Mouse (Mus musculus) frontal cortex, adult (tissue): Measurements from ENCODE around the gene Ptprm.

Experiments used
- ATAC-seq: cut with Nextera tagmentation; 2 replicates; pipeline ENCODE4 v1.9.2; 2017; ENCODE audit warnings: mild to moderate bottlenecking, moderate library complexity, mixed read lengths; ENCODE audit not compliant: low TSS enrichment

The Ptprm gene

GRCm38 (mm10) chr17:66720992-66721351 is 633.3 kb downstream of the Ptprm start:
- no peak for ATAC-seq

DNA sequence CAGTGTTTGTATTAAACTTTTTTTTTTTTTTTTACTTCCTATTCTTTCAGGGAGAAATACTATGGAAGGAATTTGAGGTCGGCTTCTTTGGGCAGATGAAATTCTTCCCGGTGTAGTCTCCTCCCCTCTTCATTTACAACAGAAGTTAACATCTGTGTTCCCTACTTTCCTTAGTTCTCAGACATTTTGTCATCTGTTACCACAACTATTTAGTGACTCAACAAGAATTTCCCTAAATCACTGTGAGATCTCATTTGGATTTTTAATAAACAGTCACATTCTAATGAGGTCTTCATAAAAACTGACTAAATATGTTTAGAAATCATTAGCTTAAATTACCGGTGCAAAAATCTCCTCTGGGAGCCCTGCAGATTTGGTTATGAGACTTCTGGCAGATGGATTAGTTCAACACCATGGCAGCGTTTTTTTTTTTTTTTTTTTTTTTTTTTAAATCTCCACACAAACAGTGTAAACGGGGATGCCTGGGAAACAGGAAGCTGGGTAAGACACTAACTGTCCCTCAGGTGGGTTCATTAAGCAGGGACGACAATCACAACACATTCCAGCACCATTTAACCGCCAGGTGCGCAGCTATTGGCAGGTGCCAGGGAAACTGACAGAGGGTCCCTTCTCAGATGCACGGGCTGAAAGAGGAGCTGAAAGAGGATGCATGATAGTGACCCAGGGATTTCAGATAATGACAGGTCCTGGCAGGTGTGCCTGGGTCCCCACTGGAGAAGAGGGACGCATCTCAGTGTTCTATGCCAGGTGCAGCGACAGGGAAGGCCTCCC is 633.9 kb downstream of the Ptprm start:
- no peak for ATAC-seq

DNA sequence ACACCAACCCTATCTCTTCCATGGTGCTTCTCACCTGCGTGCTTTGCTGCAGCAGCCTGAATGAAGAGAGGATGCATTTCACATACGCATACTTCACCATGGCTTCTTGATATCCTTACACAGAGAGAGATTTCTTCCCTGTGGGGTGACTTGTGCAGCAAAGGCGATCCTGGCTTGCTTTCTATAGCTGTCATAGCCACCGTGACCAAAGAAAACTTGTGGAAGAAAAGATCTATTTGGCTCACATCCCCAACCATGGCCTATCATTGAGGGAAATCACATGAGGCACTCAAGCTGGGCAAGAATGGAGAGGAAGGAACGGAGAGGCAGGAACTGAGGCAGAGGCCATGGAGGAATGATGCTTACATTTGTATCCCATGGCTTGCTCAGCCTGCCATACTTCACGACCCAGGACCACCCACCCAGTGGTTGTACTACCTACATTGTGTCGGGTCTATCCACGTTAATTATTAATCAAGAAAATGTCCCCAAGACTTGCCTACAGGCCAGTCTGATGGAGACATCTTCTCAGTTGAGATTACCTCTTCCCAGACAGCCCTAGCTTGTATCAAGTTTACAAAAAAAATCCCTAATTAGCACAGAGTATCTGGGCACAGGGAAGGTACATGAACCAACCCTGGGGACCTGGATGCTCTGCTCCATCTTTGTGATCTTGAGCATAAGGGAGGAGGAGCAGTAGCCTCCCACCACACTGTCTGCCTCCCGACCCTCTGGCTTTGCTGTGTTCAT is 641.6 kb downstream of the Ptprm start:
- ATAC-seq = no peak

- ATAC-seq = no peak
Measured at GRCm38 (mm10) chr17:66711221-66712016, 642.8 kb downstream of the Ptprm start.

GRCm38 (mm10) chr17:66710568-66710967 is 643.7 kb downstream of the Ptprm start:
- 0 out of 2 replicates have a peak, but pooled peaks have one; percentile 29 for ATAC-seq

DNA sequence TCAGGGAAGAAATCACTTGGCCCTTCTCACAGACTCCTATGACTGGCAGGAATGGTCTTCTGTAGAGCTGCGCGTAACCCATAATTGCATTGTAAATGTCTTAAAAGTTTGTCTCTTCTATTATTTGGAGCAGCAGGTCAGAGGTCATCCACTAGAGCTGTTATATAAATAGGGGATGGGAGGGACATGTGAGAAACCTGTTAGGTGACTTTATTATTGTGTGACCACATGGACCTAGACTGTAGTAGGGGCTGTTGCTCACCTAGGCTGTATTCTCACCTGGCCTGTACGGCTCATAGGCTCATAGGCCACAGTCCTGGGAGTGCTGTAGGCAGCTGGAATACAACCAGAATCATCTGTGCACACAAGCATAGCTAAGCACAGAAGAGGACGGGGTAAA is 645.5 kb downstream of the Ptprm start:
- ATAC-seq = no peak

GRCm38 (mm10) chr17:66707684-66708083 is 646.6 kb downstream of the Ptprm start:
- ATAC-seq = no peak

- ATAC-seq = 0 out of 2 replicates have a peak, but pooled peaks have one; percentile 31
Measured at GRCm38 (mm10) chr17:66701358-66702184, 652.7 kb downstream of the Ptprm start.

GRCm38 (mm10) chr17:66699896-66700295 is 654.4 kb downstream of the Ptprm start:
- no peak for ATAC-seq

DNA sequence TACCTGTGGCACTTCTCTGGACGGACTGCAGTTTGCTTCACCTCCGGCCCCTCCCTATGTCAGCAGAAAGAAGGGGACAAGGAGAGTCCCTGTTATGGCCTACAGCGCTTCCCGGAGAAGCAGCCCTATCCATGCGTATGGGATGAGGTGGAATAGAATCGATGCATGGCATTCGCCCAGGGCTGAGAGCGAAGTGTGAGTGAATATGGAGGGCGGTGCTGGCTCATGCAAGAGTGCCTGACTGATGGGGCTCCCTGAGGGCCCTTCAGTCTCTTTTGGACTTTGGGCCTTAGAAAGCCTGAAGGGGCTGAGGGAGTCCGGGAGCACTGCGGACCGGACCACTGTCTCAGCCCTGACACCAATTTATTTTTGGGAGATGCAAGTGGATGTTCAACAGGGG is 656.6 kb downstream of the Ptprm start:
- no peak for ATAC-seq

- ATAC-seq = no peak
Measured at GRCm38 (mm10) chr17:66696531-66697172, 657.6 kb downstream of the Ptprm start.

GRCm38 (mm10) chr17:66694326-66694725 is 659.9 kb downstream of the Ptprm start:
- ATAC-seq = no peak

DNA sequence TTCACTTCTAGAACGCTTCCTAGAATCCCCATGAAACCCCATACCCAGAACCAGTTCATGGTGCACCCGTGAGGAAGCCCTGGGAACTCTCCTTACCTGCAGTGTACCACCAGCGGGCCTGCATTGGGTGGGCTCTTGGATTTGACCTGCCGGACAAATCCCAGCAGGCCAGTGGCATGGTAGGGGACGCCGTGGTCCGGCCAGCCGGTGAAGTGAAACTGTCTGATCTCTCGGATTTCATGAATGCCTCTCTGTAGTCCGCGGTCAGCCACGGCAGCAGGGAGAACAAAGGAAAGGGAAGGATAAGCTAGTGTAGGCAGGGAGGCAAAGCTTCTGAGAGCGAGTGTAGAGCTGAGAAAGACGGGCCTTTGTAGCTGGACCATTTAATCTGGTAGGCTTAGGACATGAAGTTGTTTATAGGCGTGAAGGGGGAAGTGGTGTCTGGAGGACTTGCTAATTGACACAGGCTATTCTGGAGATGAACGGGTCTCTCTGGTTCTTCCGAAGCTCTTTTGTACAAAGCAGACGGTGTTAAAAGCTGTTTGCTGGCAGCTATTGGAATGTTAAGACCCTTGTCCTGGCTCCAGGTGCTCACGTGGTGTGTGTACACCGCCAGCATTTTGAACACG is 660.5 kb downstream of the Ptprm start:
- ATAC-seq = no peak

GRCm38 (mm10) chr17:66692941-66693675 is 661.1 kb downstream of the Ptprm start:
- peak; percentile 58 for ATAC-seq

DNA sequence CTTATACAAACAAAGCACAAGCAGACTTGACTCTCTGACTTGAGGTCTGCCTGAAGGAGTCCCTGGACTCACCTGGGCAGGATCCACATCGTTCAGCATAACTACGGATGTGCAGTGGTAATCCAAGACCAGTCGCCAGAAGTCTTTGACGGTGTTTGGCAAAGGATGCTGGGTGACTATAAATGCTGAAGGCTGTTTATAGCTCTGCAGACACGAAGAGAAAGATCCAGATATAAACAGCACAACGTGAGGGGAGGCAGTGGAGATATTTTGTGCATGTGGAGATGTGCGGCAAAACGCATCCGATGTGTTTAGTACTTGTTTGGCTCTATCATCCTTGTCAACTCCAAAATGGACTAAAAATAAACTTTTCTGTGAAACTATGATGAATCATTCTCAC is 666.1 kb downstream of the Ptprm start:
- ATAC-seq = peak; percentile 63

DNA sequence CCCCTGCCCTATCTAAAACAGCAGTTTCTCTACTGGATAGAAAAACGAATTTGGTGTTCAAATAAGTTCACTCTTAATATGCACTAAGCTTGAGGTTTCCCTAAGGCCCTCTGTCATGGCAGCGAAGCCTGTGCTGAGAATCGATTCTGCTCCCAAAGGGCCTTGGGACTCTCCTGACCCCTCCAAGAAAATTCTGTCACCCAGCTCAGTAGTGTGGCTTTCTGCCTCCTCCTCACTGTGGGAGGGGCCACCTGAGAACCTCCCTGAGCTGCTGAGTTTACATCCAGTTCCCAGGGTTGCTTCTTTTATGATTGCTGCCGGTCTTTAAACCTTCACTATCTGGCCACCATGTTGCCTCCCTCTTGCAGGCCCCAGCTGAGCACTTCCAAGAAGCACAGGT is 666.7 kb downstream of the Ptprm start:
- 0 out of 2 replicates have a peak, but pooled peaks have one; percentile 15 for ATAC-seq

DNA sequence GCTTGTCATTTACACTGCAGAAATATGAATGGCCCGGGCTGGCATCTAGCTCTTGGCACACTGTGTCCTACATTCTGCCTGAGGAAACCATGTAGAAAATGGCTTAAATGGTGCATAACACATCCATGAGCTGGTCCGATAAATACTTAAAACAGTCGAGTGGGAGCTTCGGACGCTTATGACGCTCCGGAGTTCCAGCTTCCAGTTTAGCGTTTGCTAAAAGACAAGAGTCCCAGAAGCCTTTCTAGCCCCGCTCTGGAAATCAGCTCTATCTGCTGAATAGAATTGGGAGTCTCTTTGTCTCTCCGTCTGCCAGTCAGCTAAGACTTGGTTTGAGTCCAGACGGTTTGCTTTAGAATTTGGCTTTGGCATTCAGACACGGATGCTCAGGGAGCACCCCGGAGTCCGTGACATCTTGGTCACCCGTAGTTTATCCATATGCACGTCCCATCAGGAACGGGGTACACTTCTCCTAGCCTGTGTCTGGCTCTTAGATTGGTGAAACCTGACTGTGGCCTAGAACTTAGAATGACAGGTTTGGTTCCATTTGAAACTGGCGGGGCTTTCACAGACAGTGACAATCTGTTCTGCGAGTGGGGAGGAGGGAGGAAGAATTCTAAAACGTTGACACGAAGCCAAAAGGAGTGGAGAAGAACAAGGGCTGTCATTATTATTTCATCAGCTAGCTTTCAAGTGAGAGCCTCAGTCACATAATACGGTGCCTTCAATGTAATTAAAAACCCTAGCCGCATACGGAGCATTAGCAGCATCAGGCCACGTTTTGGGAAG is 667.4 kb downstream of the Ptprm start:
- ATAC-seq = 0 out of 2 replicates have a peak, but pooled peaks have one; percentile 29

- ATAC-seq = no peak
Measured at GRCm38 (mm10) chr17:66683411-66683810, 670.8 kb downstream of the Ptprm start.

DNA sequence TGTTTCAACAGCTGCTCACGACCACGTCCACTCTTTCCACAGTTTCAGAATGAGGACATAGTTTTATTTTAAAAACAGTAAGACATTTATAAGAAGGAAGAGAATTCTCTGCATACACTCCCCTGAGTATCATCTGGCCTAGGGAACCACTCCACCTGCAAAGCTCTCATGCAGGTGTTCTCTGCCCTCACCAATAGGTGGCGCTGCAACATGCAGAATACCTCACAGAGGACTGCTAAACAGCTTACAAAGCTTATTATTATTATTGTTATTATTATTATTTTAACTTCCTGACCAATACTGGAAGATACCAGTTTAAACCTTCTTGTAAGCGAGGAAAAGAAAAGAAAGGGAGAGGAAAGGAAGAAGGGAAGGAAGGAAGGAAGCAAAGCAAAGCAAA is 673.6 kb downstream of the Ptprm start:
- peak; percentile 81 for ATAC-seq
